Mouse (Mus musculus): ENCODE data around the gene Pxmp4. TPM values are rescaled to one million over a fixed set of nuclear protein-coding genes. Genes with fewer than 3 reads are reported as not detected.
A peak's percentile ranks its signal among the peaks of the same experiment; 100 is the strongest.

Gene Pxmp4
- polyA plus RNA-seq, 1 experiment from 2014 or later: 14.5 TPM

DNA sequence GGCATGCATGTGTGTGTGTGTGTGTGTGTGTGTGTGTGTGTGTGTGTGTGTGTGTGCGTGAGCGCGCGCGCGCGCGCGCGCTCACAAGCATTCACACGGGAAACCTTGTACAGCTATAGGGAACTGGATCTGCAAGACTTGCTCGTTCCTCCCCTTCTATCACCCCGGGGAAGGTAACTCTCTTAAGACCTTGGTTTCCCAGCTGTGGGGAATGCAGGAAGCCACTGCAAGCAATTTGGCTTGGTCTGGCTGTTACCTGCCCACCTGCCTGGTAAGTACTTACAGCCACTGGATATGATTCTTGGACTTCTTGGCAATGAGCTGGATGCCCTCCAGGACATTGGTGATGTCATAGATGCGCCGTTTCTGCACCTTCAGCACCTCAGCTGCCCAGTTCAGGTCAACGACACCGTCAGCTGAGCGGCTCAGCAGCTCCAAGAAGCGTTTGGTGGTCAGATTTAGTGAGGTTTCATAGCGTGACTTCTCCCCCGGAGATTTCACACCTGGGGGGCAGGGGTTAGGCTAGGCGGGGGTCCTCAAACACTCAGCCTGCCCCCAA is 39.8 kb downstream of the Pxmp4 start:
- DNase-seq (ENCODE audit: low spot score) (no peak), ATAC-seq (ENCODE audit: insufficient read depth, low FRiP score, low TSS enrichment) (no peak)
- Histone ChIP-seq H3K27me3 (ENCODE audit: control insufficient read depth, insufficient read depth, low read length) (no peaks in the 10 kb centered on the region), H3K27ac (ENCODE audit: low read depth, low read length) (no peak overlapping the region), H3K9ac (ENCODE audit: low read length) (no peak overlapping the region), H3K4me2 (ENCODE audit: low read depth) (no peak overlapping the region), H3K4me3 (ENCODE audit: low read depth, low read length) (no peak overlapping the region), H3K4me1 (ENCODE audit: control insufficient read depth, insufficient read depth, low read length) (peaks cover 28% of the 10 kb centered on the region), H3K36me3 (ENCODE audit: control insufficient read depth, insufficient read depth, low read length) (peaks cover 9% of the 10 kb centered on the region), H3K9me3 (ENCODE audit: control insufficient read depth, low read length) (no peaks in the 10 kb centered on the region)
- WGBS: 88% methylated on average over 18 of the region's 22 CpGs

DNA sequence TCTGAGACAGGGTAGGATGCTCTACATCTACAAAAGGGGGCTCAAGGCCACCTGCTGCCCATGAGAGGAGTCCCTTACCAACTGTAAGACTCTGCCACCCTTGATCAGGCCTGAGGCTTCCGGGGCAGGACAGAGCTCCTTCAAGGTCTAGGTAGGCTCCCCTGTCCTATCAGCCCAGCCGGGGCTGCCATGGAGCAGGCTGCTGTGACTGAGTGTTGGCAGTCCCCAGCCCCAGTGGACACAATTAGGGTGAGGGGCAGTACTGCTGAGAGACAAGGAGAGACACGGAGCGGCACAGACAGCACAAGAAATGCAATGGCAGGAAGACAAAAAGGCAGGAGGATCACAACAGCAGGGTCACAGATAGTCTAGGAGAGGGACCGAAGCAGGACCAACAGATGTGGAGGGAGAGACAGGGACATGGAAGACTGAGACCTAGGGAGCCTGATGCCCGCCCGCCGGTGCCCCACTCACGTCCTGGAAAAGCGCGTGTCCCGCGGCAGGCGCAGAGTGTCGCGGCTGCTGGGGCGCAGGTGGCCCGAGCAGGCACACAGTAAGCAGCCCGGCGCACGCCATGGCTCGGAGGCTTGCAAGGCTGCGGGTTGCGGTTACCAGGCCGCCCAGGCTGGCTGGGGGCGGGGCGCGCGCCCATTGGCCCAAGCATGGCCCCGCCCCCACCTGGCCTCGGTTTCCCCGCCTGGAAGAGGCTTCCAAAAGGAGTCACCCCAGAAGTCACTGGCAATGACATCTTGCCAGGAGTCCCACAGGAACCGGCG is 45.1 kb downstream of the Pxmp4 start, which contains the start of gene Necab3:
Gene Necab3 (minus strand): TSS at position 627 of the 776 bp plus-strand sequence.
- H3K27me3 ChIP-seq (ENCODE audit: control insufficient read depth, insufficient read depth, low read length): no peaks in the 10 kb centered on the region
- H3K4me2 ChIP-seq (ENCODE audit: low read depth): peak within 1 kb of the TSS; percentile 51
- ATAC-seq (ENCODE audit: insufficient read depth, low FRiP score, low TSS enrichment) (peak; percentile 69), DNase-seq (ENCODE audit: low spot score) (peak; percentile 68)
- no peak within 1 kb of the TSS for H3K27ac ChIP-seq (ENCODE audit: low read depth, low read length)
- H3K4me3 ChIP-seq (ENCODE audit: low read depth, low read length): peak within 1 kb of the TSS; percentile 29
- H3K36me3 ChIP-seq (ENCODE audit: control insufficient read depth, insufficient read depth, low read length): peaks cover 7% of the 10 kb centered on the region
- peak within 1 kb of the TSS; percentile 54 for H3K9ac ChIP-seq (ENCODE audit: low read length)
- peaks cover 18% of the 10 kb centered on the region for H3K4me1 ChIP-seq (ENCODE audit: control insufficient read depth, insufficient read depth, low read length)
- WGBS: 5% methylated on average over 27 of the region's 34 CpGs
- H3K9me3 ChIP-seq (ENCODE audit: control insufficient read depth, low read length): no peaks in the 10 kb centered on the region

DNA sequence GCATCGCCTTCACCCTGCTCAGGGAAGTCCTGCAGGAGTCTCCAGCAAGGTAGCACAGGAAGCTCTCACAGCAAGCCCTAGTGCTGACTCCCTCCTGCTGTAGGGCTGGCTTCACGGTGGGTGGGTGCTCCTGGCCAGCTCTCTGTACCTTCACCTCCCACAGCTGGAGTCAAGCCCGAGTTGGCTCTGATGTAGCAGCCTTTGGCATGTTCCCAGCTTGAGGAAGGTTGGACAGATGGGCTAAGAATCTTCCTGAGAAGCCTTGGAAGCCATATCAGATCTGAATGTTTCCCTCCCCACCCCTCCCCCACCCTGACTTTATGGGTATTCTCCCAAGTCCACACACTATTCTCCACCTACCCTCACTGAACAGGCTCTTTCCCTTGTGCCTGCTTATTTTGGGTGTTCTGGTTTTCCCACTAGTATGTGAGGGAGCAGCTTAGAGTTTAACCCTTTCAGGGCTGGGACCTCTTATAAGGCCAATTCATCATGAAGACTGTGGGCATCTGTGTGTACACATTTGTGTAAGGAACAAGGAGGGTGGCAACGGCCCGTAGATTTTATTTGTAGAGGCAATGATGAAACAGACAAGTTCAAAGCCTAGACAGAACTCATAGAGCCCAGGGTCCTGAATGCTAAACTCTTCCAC is 46.2 kb downstream of the Pxmp4 start:
- peaks cover 20% of the 10 kb centered on the region for H3K4me1 ChIP-seq (ENCODE audit: control insufficient read depth, insufficient read depth, low read length)
- H3K36me3 ChIP-seq (ENCODE audit: control insufficient read depth, insufficient read depth, low read length): peaks cover 3% of the 10 kb centered on the region; the same call in 1 of the 2 replicates
- no peaks in the 10 kb centered on the region for H3K9me3 ChIP-seq (ENCODE audit: control insufficient read depth, low read length)
- ATAC-seq (ENCODE audit: insufficient read depth, low FRiP score, low TSS enrichment) (no peak), DNase-seq (ENCODE audit: low spot score) (no peak)
- H3K27me3 ChIP-seq (ENCODE audit: control insufficient read depth, insufficient read depth, low read length): no peaks in the 10 kb centered on the region
- H3K9ac ChIP-seq (ENCODE audit: low read length): peak overlapping the region; percentile 3; the same call in 1 of the 2 replicates
- H3K4me3 ChIP-seq (ENCODE audit: low read depth, low read length): no peak overlapping the region
- H3K4me2 ChIP-seq (ENCODE audit: low read depth): no peak overlapping the region
- 57% methylated on average over 5 of the region's 5 CpGs for WGBS
- no peak overlapping the region for H3K27ac ChIP-seq (ENCODE audit: low read depth, low read length)

DNA sequence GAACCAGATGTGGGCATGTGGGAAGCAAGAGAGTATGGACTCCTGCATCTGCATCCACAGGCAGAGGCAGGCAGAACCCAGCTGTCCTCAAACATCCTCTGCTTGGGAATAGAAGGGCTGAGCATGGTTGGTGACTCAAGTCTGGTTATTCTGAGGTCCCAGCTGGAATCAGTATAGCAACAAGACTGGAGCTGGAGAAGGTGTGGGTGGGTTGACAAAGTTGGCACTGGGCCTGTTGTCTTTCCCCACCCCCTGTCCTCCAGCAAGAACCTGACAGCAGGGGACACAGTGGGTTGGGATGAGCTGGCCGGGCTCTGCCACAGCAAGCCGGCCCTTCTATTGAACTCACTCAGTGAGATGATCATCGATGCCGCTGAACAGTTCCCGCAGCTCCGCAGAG is 48.3 kb downstream of the Pxmp4 start:
- H3K4me3 ChIP-seq (ENCODE audit: low read depth, low read length): no peak overlapping the region
- H3K9ac ChIP-seq (ENCODE audit: low read length): no peak overlapping the region
- H3K36me3 ChIP-seq (ENCODE audit: control insufficient read depth, insufficient read depth, low read length): no peaks in the 10 kb centered on the region
- no peak for DNase-seq (ENCODE audit: low spot score)
- H3K9me3 ChIP-seq (ENCODE audit: control insufficient read depth, low read length): no peaks in the 10 kb centered on the region
- peaks cover 9% of the 10 kb centered on the region; the same call in 1 of the 2 replicates for H3K27me3 ChIP-seq (ENCODE audit: control insufficient read depth, insufficient read depth, low read length)
- H3K27ac ChIP-seq (ENCODE audit: low read depth, low read length): no peak overlapping the region
- no peak for ATAC-seq (ENCODE audit: insufficient read depth, low FRiP score, low TSS enrichment)
- peaks cover 25% of the 10 kb centered on the region for H3K4me1 ChIP-seq (ENCODE audit: control insufficient read depth, insufficient read depth, low read length)
- WGBS: 79% methylated on average over 6 of the region's 6 CpGs
- H3K4me2 ChIP-seq (ENCODE audit: low read depth): no peak overlapping the region

DNA sequence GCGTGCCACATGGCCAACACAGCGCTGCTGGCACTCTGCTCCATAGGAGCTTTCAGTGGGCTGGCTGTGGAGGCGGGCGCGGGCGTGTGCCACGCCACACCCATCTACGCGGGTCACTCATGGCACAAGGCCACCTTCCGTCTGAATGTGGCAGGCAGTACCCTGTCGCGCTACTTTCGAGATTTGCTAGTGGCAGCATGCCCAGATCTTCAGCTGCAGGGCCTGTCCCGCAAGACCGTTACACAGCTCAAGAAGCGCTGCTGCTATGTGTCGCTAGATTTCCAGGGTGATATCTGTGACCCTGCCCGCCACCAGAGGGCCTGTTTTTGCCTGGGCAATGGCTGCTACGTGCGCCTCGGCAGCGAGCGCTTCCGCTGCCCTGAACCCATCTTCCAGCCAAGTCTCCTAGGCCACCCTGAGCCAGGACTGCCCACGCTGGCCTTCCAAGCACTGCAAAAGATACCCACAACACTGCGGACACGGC is 51.0 kb downstream of the Pxmp4 start:
- Histone ChIP-seq H3K27ac (ENCODE audit: low read depth, low read length) (no peak overlapping the region), H3K9ac (ENCODE audit: low read length) (no peak overlapping the region; the same call in 1 of the 2 replicates), H3K4me2 (ENCODE audit: low read depth) (peak overlapping the region; percentile 14; the same call in 1 of the 2 replicates), H3K36me3 (ENCODE audit: control insufficient read depth, insufficient read depth, low read length) (no peaks in the 10 kb centered on the region), H3K9me3 (ENCODE audit: control insufficient read depth, low read length) (no peaks in the 10 kb centered on the region), H3K4me3 (ENCODE audit: low read depth, low read length) (0 out of 2 replicates have a peak overlapping the region, but pooled peaks have one; percentile 6), H3K27me3 (ENCODE audit: control insufficient read depth, insufficient read depth, low read length) (peaks cover 13% of the 10 kb centered on the region; the same call in 1 of the 2 replicates), H3K4me1 (ENCODE audit: control insufficient read depth, insufficient read depth, low read length) (peaks cover 11% of the 10 kb centered on the region)
- ATAC-seq (ENCODE audit: insufficient read depth, low FRiP score, low TSS enrichment) (no peak; the same call in 1 of the 2 replicates), DNase-seq (ENCODE audit: low spot score) (peak; percentile 70)
- WGBS: 25% methylated on average over 27 of the region's 27 CpGs

DNA sequence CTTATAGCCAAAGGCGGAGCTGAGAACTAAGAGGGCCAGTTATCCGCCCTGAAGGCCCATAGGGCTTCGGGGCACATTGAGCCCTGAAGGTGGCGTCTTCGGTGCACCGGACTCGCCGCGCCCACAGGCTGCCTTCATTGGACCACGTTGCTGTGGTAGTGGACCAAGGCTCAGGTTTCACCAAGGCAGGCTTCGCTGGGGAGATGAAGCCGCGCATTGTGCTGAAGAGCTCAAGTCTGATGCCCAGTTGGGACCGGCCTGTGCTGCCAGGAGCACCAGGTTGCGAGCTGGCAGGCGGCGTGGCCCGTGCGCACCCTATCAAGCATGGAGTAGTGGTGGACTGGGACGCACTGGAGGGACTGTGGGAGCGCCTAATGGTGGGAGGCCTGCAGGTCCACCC is 51.6 kb downstream of the Pxmp4 start:
- H3K4me1 ChIP-seq (ENCODE audit: control insufficient read depth, insufficient read depth, low read length): peaks cover 9% of the 10 kb centered on the region
- H3K9me3 ChIP-seq (ENCODE audit: control insufficient read depth, low read length): no peaks in the 10 kb centered on the region
- no peak overlapping the region for H3K4me3 ChIP-seq (ENCODE audit: low read depth, low read length)
- no peak overlapping the region for H3K9ac ChIP-seq (ENCODE audit: low read length)
- peak overlapping the region; percentile 14; the same call in 1 of the 2 replicates for H3K4me2 ChIP-seq (ENCODE audit: low read depth)
- H3K27me3 ChIP-seq (ENCODE audit: control insufficient read depth, insufficient read depth, low read length): peaks cover 13% of the 10 kb centered on the region; the same call in 1 of the 2 replicates
- WGBS: 21% methylated on average over 21 of the region's 21 CpGs
- ATAC-seq (ENCODE audit: insufficient read depth, low FRiP score, low TSS enrichment) (no peak), DNase-seq (ENCODE audit: low spot score) (no peak)
- no peak overlapping the region for H3K27ac ChIP-seq (ENCODE audit: low read depth, low read length)
- H3K36me3 ChIP-seq (ENCODE audit: control insufficient read depth, insufficient read depth, low read length): no peaks in the 10 kb centered on the region

DNA sequence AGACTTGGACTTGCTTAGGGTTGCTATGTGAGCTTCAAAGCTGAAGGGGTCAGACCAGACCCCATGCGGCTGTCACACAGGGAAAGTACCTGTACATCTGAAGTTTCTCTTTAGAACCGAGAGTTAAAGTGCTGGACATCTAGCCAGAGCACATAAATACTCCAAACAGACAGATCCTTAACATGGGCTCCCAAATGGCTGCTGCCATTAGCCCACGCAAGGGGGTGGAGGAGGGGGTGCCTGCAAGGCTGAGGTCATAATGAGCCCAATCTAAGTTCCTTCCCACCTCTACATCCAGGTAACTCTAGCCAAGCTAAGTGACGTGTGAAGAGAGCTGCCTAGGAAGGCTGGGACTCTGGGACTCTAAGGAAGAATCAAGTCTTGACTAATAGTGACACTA is 52.0 kb downstream of the Pxmp4 start, which contains the start of gene Actl10:
Gene Actl10 (plus strand): TSS at position 301 of the 400 bp plus-strand sequence.
- 83% methylated on average over 4 of the region's 4 CpGs for WGBS
- no peak for DNase-seq (ENCODE audit: low spot score)
- Histone ChIP-seq H3K9ac (ENCODE audit: low read length) (no peak within 1 kb of the TSS; the same call in 1 of the 2 replicates), H3K4me3 (ENCODE audit: low read depth, low read length) (0 out of 2 replicates have a peak within 1 kb of the TSS, but pooled peaks have one; percentile 6), H3K27ac (ENCODE audit: low read depth, low read length) (no peak within 1 kb of the TSS), H3K4me1 (ENCODE audit: control insufficient read depth, insufficient read depth, low read length) (peaks cover 9% of the 10 kb centered on the region), H3K27me3 (ENCODE audit: control insufficient read depth, insufficient read depth, low read length) (peaks cover 13% of the 10 kb centered on the region; the same call in 1 of the 2 replicates), H3K36me3 (ENCODE audit: control insufficient read depth, insufficient read depth, low read length) (no peaks in the 10 kb centered on the region), H3K4me2 (ENCODE audit: low read depth) (peak within 1 kb of the TSS; percentile 14; the same call in 1 of the 2 replicates), H3K9me3 (ENCODE audit: control insufficient read depth, low read length) (no peaks in the 10 kb centered on the region)
- ATAC-seq (ENCODE audit: insufficient read depth, low FRiP score, low TSS enrichment): no peak

DNA sequence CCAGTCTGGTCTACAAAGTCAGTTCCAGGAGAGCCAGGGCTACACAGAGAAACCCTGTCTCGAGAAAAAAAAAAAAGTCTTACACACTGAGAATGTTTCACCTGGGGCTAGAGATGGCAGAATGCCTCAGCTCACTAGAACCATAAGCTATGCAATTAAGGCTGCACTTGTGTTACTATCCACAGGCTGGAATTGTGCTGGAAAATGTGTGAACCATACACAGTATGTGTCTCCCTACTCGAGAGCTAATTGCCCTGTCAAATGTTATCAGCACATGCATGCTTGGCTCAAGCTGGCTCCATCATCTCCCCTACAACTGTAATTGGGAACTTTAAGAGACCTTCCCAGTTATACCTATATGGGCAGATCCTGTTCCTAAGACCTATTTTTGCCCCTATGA is 52.6 kb downstream of the Pxmp4 start:
- H3K9me3 ChIP-seq (ENCODE audit: control insufficient read depth, low read length): no peaks in the 10 kb centered on the region
- WGBS: 78% methylated on average over 2 of the region's 2 CpGs

More for the DNA sequence above, 52.6 kb downstream of the Pxmp4 start:
- no peaks in the 10 kb centered on the region for H3K36me3 ChIP-seq (ENCODE audit: control insufficient read depth, insufficient read depth, low read length)
- no peak for ATAC-seq (ENCODE audit: insufficient read depth, low FRiP score, low TSS enrichment)
- peaks cover 9% of the 10 kb centered on the region for H3K4me1 ChIP-seq (ENCODE audit: control insufficient read depth, insufficient read depth, low read length)
- H3K27me3 ChIP-seq (ENCODE audit: control insufficient read depth, insufficient read depth, low read length): peaks cover 13% of the 10 kb centered on the region; the same call in 1 of the 2 replicates
- H3K27ac ChIP-seq (ENCODE audit: low read depth, low read length): no peak overlapping the region
- no peak for DNase-seq (ENCODE audit: low spot score)
- H3K9ac ChIP-seq (ENCODE audit: low read length): no peak overlapping the region
- no peak overlapping the region for H3K4me3 ChIP-seq (ENCODE audit: low read depth, low read length)
- H3K4me2 ChIP-seq (ENCODE audit: low read depth): no peak overlapping the region

Measured in neural tube, embryonic 11.5 days (tissue).